Comparison of ENCODE assay signal across 19 mouse cellular contexts in genomic region chr5:89347771-89348170, GRCm38 (mm10).
"Had no signal": no experiment of that assay in that cellular context is flagged by ENCODE, and none has a peak within 500 bp of the region (broad histone marks: within the 10 kb centered on the region; RNA-seq: fewer than 3 reads in every experiment).

No protein-coding gene starts in this region.

- H3K9ac ChIP-seq: lung, embryonic 15.5 days; midbrain, embryonic 13.5 days; midbrain, embryonic 15.5 days; neural tube, embryonic 12.5 days had no signal

- H3K9me3 ChIP-seq: lung, embryonic 15.5 days; megakaryocyte, embryonic 14.5 days; midbrain, embryonic 13.5 days; midbrain, embryonic 15.5 days; neural tube, embryonic 12.5 days had no signal

- ATAC-seq: lung, postnatal 0 days; midbrain, embryonic 13.5 days; midbrain, embryonic 15.5 days had no signal

- H3K4me1 ChIP-seq: lung, embryonic 15.5 days; megakaryocyte, embryonic 14.5 days; midbrain, embryonic 13.5 days; midbrain, embryonic 15.5 days; neural tube, embryonic 12.5 days had no signal

- H3K27me3 ChIP-seq: lung, embryonic 15.5 days; megakaryocyte, embryonic 14.5 days; midbrain, embryonic 13.5 days; midbrain, embryonic 15.5 days; neural tube, embryonic 12.5 days had no signal

- H3K27ac ChIP-seq: lung, embryonic 15.5 days; macrophage; midbrain, embryonic 13.5 days; midbrain, embryonic 15.5 days; neural tube, embryonic 12.5 days had no signal

- DNase-seq: lung, adult 2 months; lung, postnatal 14 days; lung, postnatal 36 days; retina, postnatal 1 day; right cerebral cortex, adult 18-20 months; right cerebral cortex, postnatal 25 days; right cerebral cortex, postnatal 4 days; spleen, adult 18-20 months; thymus, adult 18-20 months; thymus, postnatal 14 days; thymus, postnatal 36 days had no signal

- H3K4me3 ChIP-seq: lung, embryonic 15.5 days; megakaryocyte, embryonic 14.5 days; midbrain, embryonic 13.5 days; midbrain, embryonic 15.5 days; neural tube, embryonic 12.5 days had no signal

- H3K4me2 ChIP-seq: lung, embryonic 15.5 days; midbrain, embryonic 11.5 days; midbrain, embryonic 13.5 days; midbrain, embryonic 15.5 days; neural tube, embryonic 12.5 days had no signal

- H3K36me3 ChIP-seq: lung, embryonic 15.5 days; midbrain, embryonic 13.5 days; midbrain, embryonic 15.5 days; neural tube, embryonic 12.5 days had no signal
